Mouse (Mus musculus): Measurements from ENCODE around the gene Klf12.
A peak's percentile ranks its signal among the peaks of the same experiment; 100 is the strongest.

Klf12 gene

GRCm38 (mm10) chr14:100026671-100027070 is 257.8 kb downstream of the Klf12 start:
- DNase-seq (ENCODE audit: low spot score in 2 of 2), result no peak

- no peak for DNase-seq (ENCODE audit: low spot score in 2 of 2)
These were observed 267.3 kb downstream of the Klf12 start for GRCm38 (mm10) chr14:100017219-100017618.

GRCm38 (mm10) chr14:100010525-100010924 is 274.0 kb downstream of the Klf12 start:
- no peak for DNase-seq (ENCODE audit: low spot score in 2 of 2)

- peak; percentile 34 to 37 for DNase-seq (ENCODE audit: low spot score in 2 of 2)
These were observed 274.6 kb downstream of the Klf12 start for GRCm38 (mm10) chr14:100009790-100010382.

- no peak for DNase-seq (ENCODE audit: low spot score in 2 of 2)
These were observed 301.0 kb downstream of the Klf12 start for GRCm38 (mm10) chr14:99983510-99983909.

- no peak for DNase-seq (ENCODE audit: low spot score in 2 of 2)
These were observed 303.3 kb downstream of the Klf12 start for GRCm38 (mm10) chr14:99981209-99981608.

- no peak for DNase-seq (ENCODE audit: low spot score in 2 of 2)
These were observed 316.6 kb downstream of the Klf12 start for GRCm38 (mm10) chr14:99967920-99968319.

- DNase-seq (ENCODE audit: low spot score in 2 of 2), result no peak
These were observed 323.8 kb downstream of the Klf12 start for GRCm38 (mm10) chr14:99960500-99961229.

GRCm38 (mm10) chr14:99955133-99955532 is 329.3 kb downstream of the Klf12 start:
- DNase-seq (ENCODE audit: low spot score in 2 of 2), result no peak

- DNase-seq (ENCODE audit: low spot score in 2 of 2), result no peak
These were observed 340.0 kb downstream of the Klf12 start for GRCm38 (mm10) chr14:99944221-99945108.

GRCm38 (mm10) chr14:99943156-99943555 is 341.3 kb downstream of the Klf12 start:
- DNase-seq (ENCODE audit: low spot score in 2 of 2), result peak; percentile 79 to 85

- DNase-seq (ENCODE audit: low spot score in 2 of 2), result no peak
These were observed 351.0 kb downstream of the Klf12 start for GRCm38 (mm10) chr14:99933456-99933855.

- DNase-seq (ENCODE audit: low spot score in 2 of 2), result peak; percentile 83 to 89
These were observed 352.6 kb downstream of the Klf12 start for GRCm38 (mm10) chr14:99931879-99932278.

GRCm38 (mm10) chr14:99911912-99912311 is 372.6 kb downstream of the Klf12 start:
- DNase-seq (ENCODE audit: low spot score in 2 of 2), result no peak

GRCm38 (mm10) chr14:99910876-99911275 is 373.6 kb downstream of the Klf12 start:
- no peak for DNase-seq (ENCODE audit: low spot score in 2 of 2)

- no peak for DNase-seq (ENCODE audit: low spot score in 2 of 2)
These were observed 383.6 kb downstream of the Klf12 start for GRCm38 (mm10) chr14:99900902-99901301.

GRCm38 (mm10) chr14:99898861-99899260 is 385.6 kb downstream of the Klf12 start:
- no peak for DNase-seq (ENCODE audit: low spot score in 2 of 2)

GRCm38 (mm10) chr14:99894708-99895383 is 389.6 kb downstream of the Klf12 start:
- DNase-seq (ENCODE audit: low spot score in 2 of 2), result peak; percentile 86 to 88

GRCm38 (mm10) chr14:99894062-99894461 is 390.4 kb downstream of the Klf12 start:
- DNase-seq (ENCODE audit: low spot score in 2 of 2), result peak; percentile 43 to 62

GRCm38 (mm10) chr14:99886503-99886902 is 398.0 kb downstream of the Klf12 start:
- DNase-seq (ENCODE audit: low spot score in 2 of 2), result no peak

GRCm38 (mm10) chr14:99885562-99885961 is 398.9 kb downstream of the Klf12 start:
- no peak for DNase-seq (ENCODE audit: low spot score in 2 of 2)

GRCm38 (mm10) chr14:99885128-99885527 is 399.4 kb downstream of the Klf12 start:
- DNase-seq (ENCODE audit: low spot score in 2 of 2), result no peak

Data from right cerebral cortex, postnatal 10 days (tissue).